Mouse (Mus musculus) liver, embryonic 12.5 days (tissue): ENCODE data around the gene Fyttd1. TPM values are rescaled to one million over a fixed set of nuclear protein-coding genes. Genes with fewer than 3 reads are reported as not detected.
"Not testable (repeated sequence)": the region's sequence is repeated elsewhere in the genome, so short reads cannot be mapped to it uniquely, and the experiment has no call there.

Source experiments
- ATAC-seq: fragments of 200-750 bp; cut with Nextera tagmentation; 2 replicates; pipeline ENCODE4 v1.8.0; 2017; ENCODE audit warnings: moderate number of reproducible peaks, mild to moderate bottlenecking, moderate library complexity
- H3K27ac ChIP-seq: fragments of 300-500 bp; sonication (generic); 2 replicates; pipeline ENCODE4 v1.5.1; 2016; ENCODE audit warnings: mild to moderate bottlenecking
- H3K27me3 ChIP-seq: fragments of 300-500 bp; sonication (generic); replicated peaks from 2 replicates; pipeline ENCODE4 v1.6.1; 2016; ENCODE audit warnings: mild to moderate bottlenecking, moderate library complexity
- H3K36me3 ChIP-seq: fragments of 300-500 bp; sonication (generic); 2 replicates; pipeline ENCODE4 v1.6.1; 2016; ENCODE audit warnings: mild to moderate bottlenecking, moderate library complexity
- H3K4me1 ChIP-seq: fragments of 300-500 bp; sonication (generic); 2 replicates; pipeline ENCODE4 v1.6.1; 2016
- H3K4me2 ChIP-seq: fragments of 300-500 bp; sonication (generic); 2 replicates; pipeline ENCODE4 v1.6.1; 2016; ENCODE audit warnings: mild to moderate bottlenecking, moderate library complexity
- H3K4me3 ChIP-seq: fragments of 300-500 bp; sonication (generic); 2 replicates; pipeline ENCODE4 v1.5.1; 2016; ENCODE audit warnings: mild to moderate bottlenecking, moderate library complexity
- H3K9ac ChIP-seq: fragments of 300-500 bp; sonication (generic); 2 replicates; pipeline ENCODE4 v1.6.1; 2016; ENCODE audit warnings: mild to moderate bottlenecking, moderate library complexity
- H3K9me3 ChIP-seq: fragments of 300-500 bp; sonication (generic); replicated peaks from 2 replicates; pipeline ENCODE4 v1.6.1; 2016; ENCODE audit warnings: mild to moderate bottlenecking, moderate library complexity
- WGBS: fragments of 180-500 bp; shearing (Covaris S2); methylation state at CpG from one replicate; pipeline ENCODE4 v1.1.7; 2016; ENCODE audit not compliant: insufficient replicate concordance; 5-methylcytosine and 5-hydroxymethylcytosine counted together
- polyA plus RNA-seq: library from polyadenylated mRNA; unstranded; fragments of >200 nt; fragmentation: Nextera tagmentation; extraction: Ambion mirVana; gene quantifications from 2 replicates; pipeline ENCODE4 v1.2.1, GENCODE M21; 2016

Fyttd1 gene
- polyA plus RNA-seq, 1 experiment from 2014 or later, result 45.7 TPM

GRCm38 (mm10) chr16:32861813-32862385, 15.4 kb upstream of the Fyttd1 start:
- Histone ChIP-seq H3K9ac (no peak overlapping the region), H3K4me3 (no peak overlapping the region), H3K9me3 (no peaks in the 10 kb centered on the region), H3K4me2 (no peak overlapping the region), H3K36me3 (peaks cover 9% of the 10 kb centered on the region), H3K27me3 (no peaks in the 10 kb centered on the region), H3K27ac (no peak overlapping the region), H3K4me1 (peaks cover 6% of the 10 kb centered on the region)
- WGBS, result 83% methylated on average over 3 of the region's 3 CpGs
- ATAC-seq, result no peak

- no peak overlapping the region for H3K4me2 ChIP-seq
- 82% methylated on average over 4 of the region's 4 CpGs for WGBS
- no peak overlapping the region for H3K4me3 ChIP-seq
- H3K9me3 ChIP-seq, result no peaks in the 10 kb centered on the region
- H3K27me3 ChIP-seq, result no peaks in the 10 kb centered on the region
- peaks cover 19% of the 10 kb centered on the region for H3K4me1 ChIP-seq
- H3K9ac ChIP-seq, result no peak overlapping the region
- H3K36me3 ChIP-seq, result peaks cover 9% of the 10 kb centered on the region
- H3K27ac ChIP-seq, result no peak overlapping the region
- ATAC-seq, result no peak
These were observed 11.9 kb upstream of the Fyttd1 start for GRCm38 (mm10) chr16:32865401-32865800.

DNA sequence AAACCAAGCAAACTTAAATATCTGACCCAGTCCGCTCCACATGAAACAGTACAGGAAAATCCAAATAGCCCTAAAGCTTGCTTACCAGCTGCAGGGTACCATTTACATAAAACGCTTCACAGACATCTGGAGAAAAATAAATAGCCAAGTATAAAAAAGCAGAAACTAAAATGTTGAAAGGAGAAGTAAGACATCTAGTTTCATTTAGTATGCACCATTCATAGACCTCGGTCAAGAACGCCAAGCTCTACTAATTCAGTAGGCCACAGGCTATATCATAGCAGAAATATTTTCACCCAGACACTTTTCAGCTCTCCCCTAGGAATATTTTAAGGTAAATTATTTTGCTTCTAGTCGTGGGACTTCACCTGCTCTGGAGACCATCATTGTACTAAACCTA, 10.6 kb upstream of the Fyttd1 start:
- H3K27me3 ChIP-seq, result no peaks in the 10 kb centered on the region
- 72% methylated on average over 5 of the region's 5 CpGs for WGBS

GRCm38 (mm10) chr16:32867919-32868552, 9.3 kb upstream of the Fyttd1 start:
- Histone ChIP-seq H3K27me3 (0 out of 2 replicates have a peak, but pooled peaks cover 1% of the 10 kb centered on the region), H3K4me3 (peak overlapping the region; percentile 85), H3K4me2 (peak overlapping the region; percentile 93), H3K9me3 (no peaks in the 10 kb centered on the region), H3K27ac (peak overlapping the region; percentile 64), H3K4me1 (peaks cover 19% of the 10 kb centered on the region), H3K36me3 (peaks cover 3% of the 10 kb centered on the region; the same call in 1 of the 2 replicates), H3K9ac (peak overlapping the region; percentile 79)
- WGBS, result under 1% methylated on average over 35 of the region's 35 CpGs
- ATAC-seq, result peak; percentile 97

More for the DNA sequence above, 10.6 kb upstream of the Fyttd1 start:
- H3K4me1 ChIP-seq, result peaks cover 19% of the 10 kb centered on the region
- no peak overlapping the region for H3K4me3 ChIP-seq
- no peak overlapping the region for H3K9ac ChIP-seq
- peak overlapping the region; percentile 93 for H3K4me2 ChIP-seq
- no peak for ATAC-seq
- no peaks in the 10 kb centered on the region for H3K9me3 ChIP-seq
- H3K36me3 ChIP-seq, result peaks cover 3% of the 10 kb centered on the region; the same call in 1 of the 2 replicates
- no peak overlapping the region for H3K27ac ChIP-seq

GRCm38 (mm10) chr16:32870231-32870630, 7.1 kb upstream of the Fyttd1 start:
- ATAC-seq, result no peak
- no peaks in the 10 kb centered on the region for H3K9me3 ChIP-seq
- H3K27me3 ChIP-seq, result peaks cover 5% of the 10 kb centered on the region; the same call in 1 of the 2 replicates
- no peaks in the 10 kb centered on the region for H3K36me3 ChIP-seq
- no peak overlapping the region for H3K4me2 ChIP-seq
- no peak overlapping the region for H3K4me3 ChIP-seq
- no peak overlapping the region for H3K9ac ChIP-seq
- WGBS, result 63% methylated on average over 5 of the region's 5 CpGs
- H3K4me1 ChIP-seq, result peaks cover 19% of the 10 kb centered on the region
- no peak overlapping the region for H3K27ac ChIP-seq

DNA sequence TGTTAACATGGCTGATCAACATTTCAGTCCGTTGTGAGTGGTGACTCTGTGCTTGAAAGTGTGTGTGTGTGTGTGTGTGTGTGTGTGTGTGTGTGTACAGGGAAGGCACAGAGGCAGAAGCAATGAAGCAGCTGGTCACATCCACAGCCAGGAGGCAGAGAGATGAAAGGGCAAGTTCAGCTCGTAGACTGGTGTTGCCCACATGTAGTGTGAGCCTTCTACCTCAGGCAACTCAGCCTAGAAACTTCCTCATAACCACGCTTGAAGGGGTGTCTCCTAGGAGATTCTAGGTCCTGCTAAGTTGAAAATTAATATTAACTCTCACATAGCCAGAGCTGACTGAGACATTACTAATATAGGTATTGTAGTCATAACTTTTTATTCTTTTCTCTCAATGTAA, 3.9 kb upstream of the Fyttd1 start:
- Histone ChIP-seq H3K36me3 (no peaks in the 10 kb centered on the region), H3K27me3 (peaks cover 5% of the 10 kb centered on the region; the same call in 1 of the 2 replicates), H3K27ac (no peak overlapping the region), H3K9ac (no peak overlapping the region), H3K4me1 (peaks cover 17% of the 10 kb centered on the region), H3K9me3 (no peaks in the 10 kb centered on the region), H3K4me3 (no peak overlapping the region), H3K4me2 (no peak overlapping the region)
- WGBS, result 31% methylated on average over 3 of the region's 3 CpGs
- no peak for ATAC-seq

DNA sequence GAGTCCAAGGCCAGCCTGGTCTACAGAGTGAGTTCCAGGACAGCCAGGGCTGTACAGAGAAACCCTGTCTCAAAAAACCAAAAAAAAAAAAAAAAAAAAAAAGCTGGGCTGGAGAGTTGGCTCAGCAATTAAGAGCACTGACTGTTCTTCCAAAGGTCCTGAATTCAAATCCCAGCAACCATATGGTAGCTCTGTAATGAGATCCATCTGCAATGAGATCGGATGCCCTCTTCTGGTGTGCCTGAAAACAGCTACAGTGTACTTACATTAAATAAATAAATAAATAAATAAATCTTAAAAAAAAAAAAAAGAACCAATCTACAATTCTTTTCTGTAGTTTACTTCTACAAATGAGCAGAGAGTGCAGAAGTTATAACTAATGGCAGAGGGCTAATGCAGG, 2.0 kb upstream of the Fyttd1 start:
- H3K9ac ChIP-seq, H3K36me3 ChIP-seq, H3K9me3 ChIP-seq, H3K27me3 ChIP-seq, H3K4me3 ChIP-seq, ATAC-seq, H3K27ac ChIP-seq, H3K4me2 ChIP-seq: not testable (repeated sequence)
- peaks cover 24% of the 10 kb centered on the region for H3K4me1 ChIP-seq
- 47% methylated on average over 1 of the region's 1 CpGs for WGBS

DNA sequence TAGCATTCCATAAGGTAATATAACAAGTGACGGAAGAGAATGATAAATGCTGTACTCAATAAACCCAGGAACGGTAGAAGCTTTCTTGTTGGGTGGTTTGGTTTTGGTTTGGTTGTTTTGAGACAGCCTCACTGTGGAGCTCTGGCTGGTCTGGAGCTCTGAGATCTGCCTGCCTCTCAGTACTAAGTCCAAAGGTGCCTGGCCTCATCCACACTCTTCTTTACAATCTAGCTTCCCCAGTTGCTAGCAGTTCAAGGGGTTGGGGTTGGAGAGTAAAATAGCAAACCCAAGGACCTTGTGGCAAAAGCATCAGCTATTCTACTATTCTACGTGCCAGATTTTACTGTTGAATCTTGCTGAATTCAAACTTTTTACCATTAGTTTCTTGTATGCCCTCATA, 1.5 kb upstream of the Fyttd1 start:
- Histone ChIP-seq H3K27me3 (peaks cover 5% of the 10 kb centered on the region; the same call in 1 of the 2 replicates), H3K9ac (no peak overlapping the region), H3K9me3 (no peaks in the 10 kb centered on the region), H3K4me1 (peaks cover 24% of the 10 kb centered on the region), H3K36me3 (no peaks in the 10 kb centered on the region), H3K4me3 (no peak overlapping the region), H3K27ac (no peak overlapping the region), H3K4me2 (no peak overlapping the region)
- WGBS, result 84% methylated on average over 3 of the region's 3 CpGs
- ATAC-seq, result no peak

GRCm38 (mm10) chr16:32876831-32877230, 469 bp upstream of the Fyttd1 start:
- no peak overlapping the region for H3K27ac ChIP-seq
- H3K4me1 ChIP-seq, result peaks cover 24% of the 10 kb centered on the region
- ATAC-seq, result no peak
- peaks cover 5% of the 10 kb centered on the region; the same call in 1 of the 2 replicates for H3K27me3 ChIP-seq
- peak overlapping the region; percentile 98 for H3K4me2 ChIP-seq
- H3K9ac ChIP-seq, result peak overlapping the region; percentile 92; the same call in 1 of the 2 replicates
- WGBS, result 33% methylated on average over 9 of the region's 9 CpGs
- H3K36me3 ChIP-seq, result no peaks in the 10 kb centered on the region
- H3K9me3 ChIP-seq, result no peaks in the 10 kb centered on the region
- H3K4me3 ChIP-seq, result peak overlapping the region; percentile 76

DNA sequence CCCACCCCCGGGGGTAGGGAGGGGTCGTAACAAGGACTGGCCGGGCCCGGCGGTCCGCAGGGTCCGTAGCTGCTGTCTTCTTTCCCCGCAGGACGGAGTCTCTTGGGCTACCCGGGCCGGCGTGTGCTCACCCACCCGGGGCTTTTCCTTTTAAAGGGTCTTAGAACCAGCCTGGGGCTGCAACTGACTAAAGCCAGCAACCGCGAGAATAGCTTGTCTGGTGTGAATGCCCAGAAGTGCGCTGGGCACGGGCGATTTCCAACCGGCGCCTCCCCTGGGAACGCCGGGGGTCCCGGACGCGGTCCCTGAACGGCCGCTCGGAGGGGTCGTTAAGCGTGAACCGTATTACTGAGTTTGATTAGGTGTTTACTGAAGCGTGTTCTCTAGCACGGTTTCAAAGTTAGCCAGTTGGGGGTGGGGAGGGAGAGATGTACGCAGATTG, 878 bp downstream of the Fyttd1 start:
- peak overlapping the region; percentile 98 for H3K4me2 ChIP-seq
- H3K9me3 ChIP-seq, result no peaks in the 10 kb centered on the region
- peak overlapping the region; percentile 76 for H3K4me3 ChIP-seq
- H3K9ac ChIP-seq, result peak overlapping the region; percentile 92
- peaks cover 24% of the 10 kb centered on the region for H3K4me1 ChIP-seq
- H3K27ac ChIP-seq, result peak overlapping the region; percentile 69
- no peaks in the 10 kb centered on the region for H3K36me3 ChIP-seq
- peak; percentile 7; the same call in 1 of the 2 replicates for ATAC-seq
- H3K27me3 ChIP-seq, result peaks cover 2% of the 10 kb centered on the region; the same call in 1 of the 2 replicates
- WGBS, result under 1% methylated on average over 34 of the region's 34 CpGs

DNA sequence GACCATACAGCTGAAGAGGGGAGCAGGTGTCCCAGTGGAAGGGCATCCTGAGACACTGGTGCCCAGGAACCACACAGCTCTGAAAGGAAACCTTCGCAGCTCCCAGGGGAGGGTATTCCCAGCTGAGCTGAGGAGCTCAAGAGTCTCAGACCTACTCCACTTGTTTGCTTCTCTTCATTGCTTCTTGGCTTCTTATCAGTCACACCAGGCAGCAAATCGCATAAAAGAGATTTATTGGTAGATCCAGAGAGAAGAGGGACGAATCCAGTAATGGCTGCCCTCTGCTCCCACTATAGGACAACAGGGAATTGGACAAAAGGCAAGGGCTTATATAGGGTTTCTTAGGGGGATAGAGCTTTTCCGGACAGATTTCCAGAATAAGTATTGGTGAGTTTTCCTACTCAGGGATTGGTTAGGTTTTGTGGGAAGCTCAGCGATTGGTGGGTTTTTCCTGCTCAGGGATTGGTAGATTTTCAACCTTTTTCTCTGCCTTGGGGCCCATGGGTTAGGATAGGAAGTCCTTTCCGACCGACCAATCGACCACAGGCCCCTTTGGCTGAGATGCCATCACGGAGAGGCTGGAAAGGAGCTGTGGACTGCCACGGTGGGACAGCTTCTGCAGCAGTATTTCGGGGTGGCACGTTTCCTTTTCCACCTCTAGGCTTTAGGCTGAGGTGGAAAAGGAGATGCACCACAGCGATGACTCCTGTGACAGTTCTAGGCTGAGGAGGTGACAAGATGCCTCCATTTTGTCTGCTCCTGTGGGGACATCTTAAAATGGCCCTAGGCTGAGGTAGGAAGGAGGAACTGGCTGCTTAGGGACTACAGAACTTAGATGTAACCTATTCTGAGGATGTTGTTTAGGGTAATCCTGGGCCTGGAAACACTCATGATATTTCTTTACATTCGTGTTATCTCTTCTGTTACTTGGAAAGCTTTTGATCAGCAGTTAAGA, 1.9 kb downstream of the Fyttd1 start:
- Histone ChIP-seq H3K9ac (peak overlapping the region; percentile 47; the same call in 1 of the 2 replicates), H3K4me3 (peak overlapping the region; percentile 76), H3K4me1 (peaks cover 24% of the 10 kb centered on the region), H3K36me3 (no peaks in the 10 kb centered on the region), H3K4me2 (peak overlapping the region; percentile 98), H3K27me3 (no peaks in the 10 kb centered on the region), H3K9me3 (no peaks in the 10 kb centered on the region), H3K27ac (no peak overlapping the region; the same call in 1 of the 2 replicates)
- ATAC-seq, result no peak
- 69% methylated on average over 14 of the region's 14 CpGs for WGBS
